Mouse (Mus musculus) MEL (cell line): ENCODE data around the gene Lima1. TPM values are rescaled to one million over a fixed set of nuclear protein-coding genes. Genes with fewer than 3 reads are reported as not detected.

Experiments used
- DNase-seq: peaks from one replicate; pipeline ENCODE4 v3.0.0; 2011; ENCODE audit warnings: low read depth, low spot score
- H3K27ac ChIP-seq: 2 replicates; pipeline ENCODE4 v1.5.1; 2012; ENCODE audit warnings: low read depth, mild to moderate bottlenecking, control low read depth, low read length, moderate library complexity; ENCODE audit not compliant: control insufficient read depth
- H3K27me3 ChIP-seq, 2 experiments: fragments of 150-350 bp in 1 of 2; sonication (generic) in 1 of 2; 2 replicates each; pipeline ENCODE4 v1.6.1; 2012; ENCODE audit warnings: low read length in 2 of 2, mild to moderate bottlenecking in 2 of 2, improper control_type of control experiment in 1 of 2, moderate library complexity in 1 of 2; ENCODE audit not compliant: insufficient read depth in 2 of 2, control insufficient read depth in 1 of 2
- H3K36me3 ChIP-seq, 2 experiments: 2 replicates each; pipeline ENCODE4 v1.6.1; 2012 to 2014; ENCODE audit warnings: low read length in 2 of 2, improper control_type of control experiment in 1 of 2, inconsistent platforms in 1 of 2, mild to moderate bottlenecking in 1 of 2; ENCODE audit not compliant: insufficient read depth in 2 of 2, control insufficient read depth in 1 of 2
- H3K4me1 ChIP-seq, 2 experiments: fragments of 150-350 bp in 1 of 2; sonication (generic) in 1 of 2; 2 replicates each; pipeline ENCODE4 v1.6.1; 2012; ENCODE audit warnings: low read length in 2 of 2, improper control_type of control experiment in 1 of 2, mild to moderate bottlenecking in 1 of 2; ENCODE audit not compliant: insufficient read depth in 2 of 2, control insufficient read depth in 1 of 2
- H3K4me3 ChIP-seq, 2 experiments: fragments of 150-350 bp in 1 of 2; sonication (generic) in 1 of 2; 2 replicates each; pipeline ENCODE4 v1.5.1; 2012; ENCODE audit warnings: low read depth in 2 of 2, low read length in 2 of 2, mild to moderate bottlenecking in 2 of 2, moderate library complexity in 2 of 2, control low read depth in 1 of 2, improper control_type of control experiment in 1 of 2; ENCODE audit not compliant: control insufficient read depth in 1 of 2, insufficient read depth in 1 of 2
- H3K79me2 ChIP-seq: 2 replicates; pipeline ENCODE4 v1.6.1; 2012; ENCODE audit warnings: mild to moderate bottlenecking, low read length, moderate library complexity; ENCODE audit not compliant: control insufficient read depth, poor library complexity, insufficient read depth
- H3K9ac ChIP-seq: 2 replicates; pipeline ENCODE4 v1.6.1; 2012; ENCODE audit warnings: low read depth, mild to moderate bottlenecking, control low read depth, low read length, moderate library complexity; ENCODE audit not compliant: control insufficient read depth, poor library complexity, severe bottlenecking
- H3K9me3 ChIP-seq: fragments of 150-350 bp; sonication (generic); replicated peaks from 2 replicates; pipeline ENCODE4 v1.6.1; 2012; ENCODE audit warnings: mild to moderate bottlenecking, low read length, improper control_type of control experiment, moderate library complexity; ENCODE audit not compliant: insufficient read depth
- ELF1 ChIP-seq: IDR thresholded peaks from 2 replicates; pipeline ENCODE4 v1.6.1; 2014; ENCODE audit warnings: low read depth, mild to moderate bottlenecking, inconsistent platforms, low read length, improper control_type of control experiment, moderate library complexity
- MAFK ChIP-seq: IDR thresholded peaks from 2 replicates; pipeline ENCODE4 v1.6.1; 2011; ENCODE audit warnings: low read depth, mild to moderate bottlenecking, low read length, improper control_type of control experiment, borderline replicate concordance
- MEF2A ChIP-seq: IDR thresholded peaks from 2 replicates; pipeline ENCODE4 v1.6.1; 2014; ENCODE audit warnings: low read depth, mild to moderate bottlenecking, inconsistent platforms, low read length, improper control_type of control experiment; ENCODE audit not compliant: poor library complexity, insufficient replicate concordance, severe bottlenecking; ENCODE audit errors: extremely low read depth
- MYC ChIP-seq: IDR thresholded peaks from 2 replicates; pipeline ENCODE4 v1.6.1; 2011; ENCODE audit warnings: low read depth, mild to moderate bottlenecking, low read length, improper control_type of control experiment, moderate library complexity
- NRF1 ChIP-seq: IDR thresholded peaks from 2 replicates; pipeline ENCODE4 v1.6.1; 2014; ENCODE audit warnings: low read depth, mild to moderate bottlenecking, inconsistent platforms, low read length, improper control_type of control experiment, moderate library complexity; ENCODE audit not compliant: poor library complexity, insufficient read depth, severe bottlenecking
- POLR2AphosphoS2 ChIP-seq: IDR thresholded peaks from 2 replicates; pipeline ENCODE4 v1.6.1; 2011; ENCODE audit warnings: low read length, improper control_type of control experiment
- POLR2AphosphoS5 ChIP-seq: IDR thresholded peaks from 2 replicates; pipeline ENCODE4 v1.6.1; 2012; ENCODE audit warnings: low read depth, borderline replicate concordance, mild to moderate bottlenecking, inconsistent platforms, low read length, moderate library complexity, mixed read lengths
- RAD21 ChIP-seq: IDR thresholded peaks from 2 replicates; pipeline ENCODE4 v1.6.1; 2011; ENCODE audit warnings: mild to moderate bottlenecking, low read depth, low read length, improper control_type of control experiment
- RCOR1 ChIP-seq: IDR thresholded peaks from 2 replicates; pipeline ENCODE4 v1.6.1; 2012; ENCODE audit warnings: low read depth, mild to moderate bottlenecking, inconsistent platforms, low read length, improper control_type of control experiment
- SIN3A ChIP-seq: IDR thresholded peaks from 2 replicates; pipeline ENCODE4 v1.6.1; 2012; ENCODE audit warnings: low read length, improper control_type of control experiment, inconsistent platforms
- TCF12 ChIP-seq: IDR thresholded peaks from 2 replicates; pipeline ENCODE4 v1.6.1; 2014; ENCODE audit warnings: low read depth, mild to moderate bottlenecking, inconsistent platforms, low read length, improper control_type of control experiment, moderate library complexity
- UBTF ChIP-seq: IDR thresholded peaks from 2 replicates; pipeline ENCODE4 v1.6.1; 2012; ENCODE audit warnings: low read depth, mild to moderate bottlenecking, inconsistent platforms, low read length, improper control_type of control experiment, moderate library complexity, borderline replicate concordance; ENCODE audit not compliant: insufficient read depth
- ZC3H11A ChIP-seq: IDR thresholded peaks from 2 replicates; pipeline ENCODE4 v1.6.1; 2012; ENCODE audit warnings: low read depth, mild to moderate bottlenecking, inconsistent platforms, low read length, improper control_type of control experiment
- ZKSCAN1 ChIP-seq: IDR thresholded peaks from 2 replicates; pipeline ENCODE4 v1.6.1; 2012; ENCODE audit warnings: low read depth, mild to moderate bottlenecking, inconsistent platforms, low read length, improper control_type of control experiment, moderate library complexity
- ZMIZ1 ChIP-seq: IDR thresholded peaks from 2 replicates; pipeline ENCODE4 v1.6.1; 2012; ENCODE audit warnings: low read depth, mild to moderate bottlenecking, inconsistent platforms, low read length, improper control_type of control experiment, moderate library complexity
- ZNF384 ChIP-seq: IDR thresholded peaks from 2 replicates; pipeline ENCODE4 v1.6.1; 2012; ENCODE audit warnings: low read depth, mild to moderate bottlenecking, inconsistent platforms, low read length, improper control_type of control experiment
- polyA plus RNA-seq, 2 experiments: library from polyadenylated mRNA; stranded (reverse) in 1 of 2; unstranded in 1 of 2; fragments of >175 nt in 1 of 2; fragments of >200 nt in 1 of 2; gene quantifications; 2 replicates each; pipeline versions ENCODE4 v1.2.1 to v1.2.4; 2012; ENCODE audit warnings: low replicate concordance in 2 of 2, low read depth in 1 of 2; ENCODE audit not compliant: insufficient read length in 2 of 2, insufficient read depth in 1 of 2, missing spikeins in 1 of 2
- total RNA-seq: library from RNA; depleted of rRNA; stranded (reverse); fragments of 300-350 nt; gene quantifications from 2 replicates; pipeline ENCODE4 v1.2.3, GENCODE M21; 2012

The Lima1 gene
- total and polyA plus RNA-seq, 3 experiments, result 1.1 to 7.9 TPM; not detected in 1

DNA sequence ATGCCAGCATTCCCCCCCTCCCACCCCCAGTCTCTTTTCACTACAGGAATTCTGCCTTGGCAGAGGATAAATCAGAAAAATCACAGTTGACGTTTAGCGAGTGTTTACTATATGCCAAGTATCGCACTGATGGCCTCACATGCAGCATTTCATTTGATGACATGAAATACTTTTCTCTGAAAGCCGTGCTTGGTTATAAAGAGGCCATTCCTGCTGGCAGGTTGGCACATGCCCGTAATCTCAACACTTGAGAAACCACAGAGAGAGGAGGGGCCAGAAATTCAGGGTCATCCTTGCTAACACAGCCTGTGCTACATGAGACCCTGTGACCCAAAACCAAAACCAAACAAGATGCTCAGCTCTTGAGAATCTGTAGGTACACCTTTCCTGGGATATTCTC lies 77.4 kb downstream of the Lima1 start:
- no peak for DNase-seq
- Histone ChIP-seq H3K36me3 (no peaks in the 10 kb centered on the region), H3K4me3 (no peak overlapping the region), H3K9ac (no peak overlapping the region), H3K79me2 (no peaks in the 10 kb centered on the region), H3K27me3 (no peaks in the 10 kb centered on the region), H3K9me3 (no peaks in the 10 kb centered on the region), H3K4me1 (no peaks in the 10 kb centered on the region), H3K27ac (no peak overlapping the region)
- TF ChIP-seq MAFK (no peak), ZKSCAN1 (no peak), MEF2A (no peak), SIN3A (no peak), ZNF384 (no peak), UBTF (no peak), POLR2AphosphoS2 (no peak), MYC (no peak), ZC3H11A (no peak), POLR2AphosphoS5 (no peak), TCF12 (no peak), RAD21 (no peak)

DNA sequence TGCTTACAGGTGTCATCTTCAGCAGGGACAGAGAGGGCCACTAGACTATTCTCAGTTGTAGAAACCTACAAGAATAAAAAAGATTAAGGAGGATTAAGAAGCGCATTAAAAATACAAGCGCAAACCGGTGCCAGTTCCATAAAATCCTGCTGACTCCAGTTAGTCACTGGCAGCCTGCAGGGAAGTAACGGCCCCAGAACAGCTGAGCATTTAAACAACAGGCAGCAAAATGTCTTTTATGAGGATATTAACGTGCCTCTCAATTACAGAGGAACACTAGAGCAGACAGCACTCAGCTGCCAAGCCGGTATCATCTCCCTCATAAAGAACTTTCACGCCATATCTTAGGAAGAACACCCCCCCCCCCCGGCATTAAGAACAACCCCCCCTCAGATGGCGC lies 78.5 kb downstream of the Lima1 start:
- no peak overlapping the region for H3K9ac ChIP-seq
- H3K27me3 ChIP-seq, result no peaks in the 10 kb centered on the region
- no peak for DNase-seq
- H3K4me3 ChIP-seq, result no peak overlapping the region
- H3K27ac ChIP-seq, result no peak overlapping the region
- H3K4me1 ChIP-seq, result no peaks in the 10 kb centered on the region
- TF ChIP-seq ZMIZ1 (no peak), SIN3A (no peak), NRF1 (no peak), ELF1 (no peak), RCOR1 (no peak), ZNF384 (no peak)
- no peaks in the 10 kb centered on the region for H3K9me3 ChIP-seq
- H3K79me2 ChIP-seq, result no peaks in the 10 kb centered on the region
- no peaks in the 10 kb centered on the region for H3K36me3 ChIP-seq
